Mouse (Mus musculus) liver, embryonic 12.5 days (tissue): ENCODE data around the gene Egfl8. TPM values are rescaled to one million over a fixed set of nuclear protein-coding genes. Genes with fewer than 3 reads are reported as not detected.

ENCODE experiments used
- ATAC-seq: fragments of 200-750 bp; cut with Nextera tagmentation; 2 replicates; pipeline ENCODE4 v1.8.0; 2017; ENCODE audit warnings: moderate number of reproducible peaks, mild to moderate bottlenecking, moderate library complexity
- H3K27ac ChIP-seq: fragments of 300-500 bp; sonication (generic); 2 replicates; pipeline ENCODE4 v1.5.1; 2016; ENCODE audit warnings: mild to moderate bottlenecking
- H3K27me3 ChIP-seq: fragments of 300-500 bp; sonication (generic); replicated peaks from 2 replicates; pipeline ENCODE4 v1.6.1; 2016; ENCODE audit warnings: mild to moderate bottlenecking, moderate library complexity
- H3K36me3 ChIP-seq: fragments of 300-500 bp; sonication (generic); 2 replicates; pipeline ENCODE4 v1.6.1; 2016; ENCODE audit warnings: mild to moderate bottlenecking, moderate library complexity
- H3K4me1 ChIP-seq: fragments of 300-500 bp; sonication (generic); 2 replicates; pipeline ENCODE4 v1.6.1; 2016
- H3K4me2 ChIP-seq: fragments of 300-500 bp; sonication (generic); 2 replicates; pipeline ENCODE4 v1.6.1; 2016; ENCODE audit warnings: mild to moderate bottlenecking, moderate library complexity
- H3K4me3 ChIP-seq: fragments of 300-500 bp; sonication (generic); 2 replicates; pipeline ENCODE4 v1.5.1; 2016; ENCODE audit warnings: mild to moderate bottlenecking, moderate library complexity
- H3K9ac ChIP-seq: fragments of 300-500 bp; sonication (generic); 2 replicates; pipeline ENCODE4 v1.6.1; 2016; ENCODE audit warnings: mild to moderate bottlenecking, moderate library complexity
- H3K9me3 ChIP-seq: fragments of 300-500 bp; sonication (generic); replicated peaks from 2 replicates; pipeline ENCODE4 v1.6.1; 2016; ENCODE audit warnings: mild to moderate bottlenecking, moderate library complexity
- WGBS: fragments of 180-500 bp; shearing (Covaris S2); methylation state at CpG from one replicate; pipeline ENCODE4 v1.1.7; 2016; ENCODE audit not compliant: insufficient replicate concordance; 5-methylcytosine and 5-hydroxymethylcytosine counted together
- polyA plus RNA-seq: library from polyadenylated mRNA; unstranded; fragments of >200 nt; fragmentation: Nextera tagmentation; extraction: Ambion mirVana; gene quantifications from 2 replicates; pipeline ENCODE4 v1.2.1, GENCODE M21; 2016

Egfl8 gene
- polyA plus RNA-seq, 1 experiment from 2014 or later = 0.50 TPM

GRCm38 (mm10) chr17:34604511-34605237 lies 11.1 kb downstream of the Egfl8 start:
- H3K4me1 ChIP-seq = peaks cover 64% of the 10 kb centered on the region
- no peaks in the 10 kb centered on the region for H3K27me3 ChIP-seq
- no peak for ATAC-seq
- H3K9ac ChIP-seq = peak overlapping the region; percentile 99
- peak overlapping the region; percentile 98 for H3K4me3 ChIP-seq
- no peaks in the 10 kb centered on the region for H3K9me3 ChIP-seq
- H3K36me3 ChIP-seq = peaks cover 35% of the 10 kb centered on the region
- peak overlapping the region; percentile 92 for H3K4me2 ChIP-seq
- H3K27ac ChIP-seq = peak overlapping the region; percentile 91
- 15% methylated on average over 24 of the region's 24 CpGs for WGBS

- Histone ChIP-seq H3K9me3 (no peaks in the 10 kb centered on the region), H3K36me3 (peaks cover 36% of the 10 kb centered on the region), H3K4me3 (peak within 1 kb of the TSS; percentile 98), H3K4me2 (peak within 1 kb of the TSS; percentile 94), H3K27me3 (no peaks in the 10 kb centered on the region), H3K9ac (peak within 1 kb of the TSS; percentile 99), H3K4me1 (peaks cover 65% of the 10 kb centered on the region), H3K27ac (peak within 1 kb of the TSS; percentile 91)
- peak; percentile 83 for ATAC-seq
- under 1% methylated on average over 35 of the region's 35 CpGs for WGBS
These were observed 11.7 kb downstream of the Egfl8 start, which contains the start of gene Agpat1 for GRCm38 (mm10) chr17:34604061-34604508. TSS of gene Agpat1 (plus strand) at chr17:34604262.

GRCm38 (mm10) chr17:34603375-34604060 lies 12.3 kb downstream of the Egfl8 start, which contains the start of gene Rnf5:
TSS of gene Rnf5 (minus strand) at chr17:34603690.
- H3K36me3 ChIP-seq = peaks cover 36% of the 10 kb centered on the region
- H3K9ac ChIP-seq = peak within 1 kb of the TSS; percentile 99
- ATAC-seq = peak; percentile 92
- WGBS = under 1% methylated on average over 30 of the region's 30 CpGs
- peak within 1 kb of the TSS; percentile 91 for H3K27ac ChIP-seq
- H3K4me1 ChIP-seq = peaks cover 61% of the 10 kb centered on the region
- H3K27me3 ChIP-seq = no peaks in the 10 kb centered on the region
- H3K4me3 ChIP-seq = peak within 1 kb of the TSS; percentile 98
- H3K4me2 ChIP-seq = peak within 1 kb of the TSS; percentile 94
- no peaks in the 10 kb centered on the region for H3K9me3 ChIP-seq

- H3K9ac ChIP-seq = no peak overlapping the region
- H3K36me3 ChIP-seq = peaks cover 27% of the 10 kb centered on the region
- WGBS = 88% methylated on average over 12 of the region's 12 CpGs
- no peaks in the 10 kb centered on the region for H3K9me3 ChIP-seq
- ATAC-seq = no peak
- H3K27me3 ChIP-seq = no peaks in the 10 kb centered on the region
- peak overlapping the region; percentile 98; the same call in 1 of the 2 replicates for H3K4me3 ChIP-seq
- H3K4me2 ChIP-seq = peak overlapping the region; percentile 94
- peaks cover 59% of the 10 kb centered on the region for H3K4me1 ChIP-seq
- no peak overlapping the region; the same call in 1 of the 2 replicates for H3K27ac ChIP-seq
These were observed 14.0 kb downstream of the Egfl8 start for GRCm38 (mm10) chr17:34601796-34602195.

GRCm38 (mm10) chr17:34599891-34600290 lies 15.9 kb downstream of the Egfl8 start:
- WGBS = 76% methylated on average over 9 of the region's 9 CpGs

DNA sequence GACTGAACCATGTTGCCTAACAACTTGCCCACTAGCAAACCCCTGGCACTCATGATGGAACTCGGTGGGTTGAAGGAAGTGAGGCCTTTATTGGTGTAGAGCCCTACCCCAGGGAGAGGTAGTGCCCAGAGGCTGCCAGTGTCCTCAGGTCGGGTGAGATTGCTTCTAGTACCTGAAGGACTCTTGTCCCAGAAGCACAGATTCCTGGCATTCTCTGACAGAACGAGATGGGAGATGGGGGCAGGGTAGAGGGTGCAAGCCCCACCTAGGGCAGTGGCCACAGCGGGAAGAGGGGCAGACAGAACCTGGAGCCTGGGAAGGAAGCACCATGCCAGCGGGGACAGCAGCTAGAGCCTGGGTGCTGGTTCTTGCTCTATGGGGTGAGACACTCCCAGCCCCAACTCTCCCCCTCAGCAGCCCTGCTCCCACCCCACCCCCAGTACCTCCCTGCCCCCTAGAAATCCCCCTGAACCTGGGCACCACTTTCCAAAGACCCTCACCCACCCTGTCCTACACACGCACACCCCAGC lies 18.1 kb downstream of the Egfl8 start, which contains the start of gene Ager:
TSS of gene Ager (plus strand) at position 297 of the 530 bp plus-strand sequence.
- 0 out of 2 replicates have a peak within 1 kb of the TSS, but pooled peaks have one; percentile 11 for H3K27ac ChIP-seq

More at GRCm38 (mm10) chr17:34599891-34600290, 15.9 kb downstream of the Egfl8 start:
- ATAC-seq = no peak
- Histone ChIP-seq H3K9me3 (no peaks in the 10 kb centered on the region), H3K4me2 (no peak overlapping the region), H3K27ac (no peak overlapping the region), H3K4me1 (peaks cover 65% of the 10 kb centered on the region), H3K36me3 (peaks cover 41% of the 10 kb centered on the region), H3K4me3 (no peak overlapping the region), H3K9ac (no peak overlapping the region), H3K27me3 (no peaks in the 10 kb centered on the region)

DNA sequence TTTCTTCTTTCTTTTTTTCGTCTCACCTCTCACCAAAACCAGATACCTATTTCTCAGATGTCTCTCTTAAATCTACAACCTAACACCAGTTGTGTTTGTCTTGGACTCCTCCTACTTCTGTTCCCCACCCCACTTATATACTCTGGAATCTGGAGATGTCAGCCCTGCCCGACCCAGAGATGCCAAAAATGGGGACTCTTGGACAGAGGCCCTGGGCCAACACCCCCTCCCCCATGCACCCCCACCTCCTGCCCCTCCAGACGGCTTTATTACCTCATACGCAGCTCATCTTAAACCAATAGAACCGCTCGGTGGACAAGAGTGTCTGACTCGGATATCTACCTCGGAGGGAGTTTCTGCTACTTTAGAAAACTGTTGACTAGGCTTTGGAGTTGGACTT lies 19.7 kb downstream of the Egfl8 start:
- Histone ChIP-seq H3K4me3 (no peak overlapping the region), H3K36me3 (peaks cover 43% of the 10 kb centered on the region), H3K4me1 (peaks cover 79% of the 10 kb centered on the region), H3K27me3 (no peaks in the 10 kb centered on the region), H3K27ac (no peak overlapping the region), H3K9ac (no peak overlapping the region), H3K9me3 (no peaks in the 10 kb centered on the region), H3K4me2 (no peak overlapping the region)
- no peak for ATAC-seq
- WGBS = 73% methylated on average over 8 of the region's 8 CpGs

More for the DNA sequence above, 18.1 kb downstream of the Egfl8 start, which contains the start of gene Ager:
- Histone ChIP-seq H3K9me3 (no peaks in the 10 kb centered on the region), H3K9ac (peak within 1 kb of the TSS; percentile 40), H3K27me3 (no peaks in the 10 kb centered on the region), H3K4me2 (no peak within 1 kb of the TSS), H3K4me1 (peaks cover 78% of the 10 kb centered on the region), H3K36me3 (peaks cover 55% of the 10 kb centered on the region), H3K4me3 (no peak within 1 kb of the TSS)
- 25% methylated on average over 6 of the region's 6 CpGs for whole genome bisulfite sequencing
- ATAC-seq = no peak

GRCm38 (mm10) chr17:34593752-34594525 lies 21.8 kb downstream of the Egfl8 start:
- Histone ChIP-seq H3K27ac (peak overlapping the region; percentile 89), H3K4me1 (peaks cover 91% of the 10 kb centered on the region), H3K27me3 (no peaks in the 10 kb centered on the region), H3K4me2 (peak overlapping the region; percentile 99), H3K36me3 (peaks cover 28% of the 10 kb centered on the region), H3K9me3 (no peaks in the 10 kb centered on the region), H3K9ac (peak overlapping the region; percentile 97), H3K4me3 (peak overlapping the region; percentile 92)
- no peak for ATAC-seq
- WGBS = 71% methylated on average over 34 of the region's 34 CpGs

GRCm38 (mm10) chr17:34592581-34593549 lies 22.9 kb downstream of the Egfl8 start:
- Histone ChIP-seq H3K9me3 (no peaks in the 10 kb centered on the region), H3K4me3 (peak overlapping the region; percentile 92), H3K27me3 (no peaks in the 10 kb centered on the region), H3K4me1 (peaks cover 93% of the 10 kb centered on the region), H3K4me2 (peak overlapping the region; percentile 99), H3K9ac (peak overlapping the region; percentile 97), H3K36me3 (peaks cover 28% of the 10 kb centered on the region), H3K27ac (peak overlapping the region; percentile 89)
- WGBS = 4% methylated on average over 32 of the region's 32 CpGs
- ATAC-seq = peak; percentile 1; the same call in 1 of the 2 replicates

GRCm38 (mm10) chr17:34591994-34592375 lies 23.8 kb downstream of the Egfl8 start:
- 2% methylated on average over 20 of the region's 35 CpGs for WGBS
- H3K4me2 ChIP-seq = peak overlapping the region; percentile 99
- no peaks in the 10 kb centered on the region for H3K9me3 ChIP-seq
- peak overlapping the region; percentile 89 for H3K27ac ChIP-seq
- H3K4me1 ChIP-seq = peaks cover 88% of the 10 kb centered on the region
- H3K4me3 ChIP-seq = peak overlapping the region; percentile 92
- H3K36me3 ChIP-seq = peaks cover 28% of the 10 kb centered on the region
- H3K9ac ChIP-seq = peak overlapping the region; percentile 97
- ATAC-seq = peak; percentile 66
- no peaks in the 10 kb centered on the region for H3K27me3 ChIP-seq
